Mouse (Mus musculus): ENCODE results near the gene Dab1.

The Dab1 gene

GRCm38 (mm10) chr4:103700392-103700791 lies 81.2 kb downstream of the Dab1 start:
- no peak for DNase-seq (ENCODE audit: low spot score in 2 of 2)

GRCm38 (mm10) chr4:103702137-103702536 lies 83.0 kb downstream of the Dab1 start:
- DNase-seq (ENCODE audit: low spot score in 2 of 2): no peak

- no peak for DNase-seq (ENCODE audit: low spot score in 2 of 2)
These were observed 85.3 kb downstream of the Dab1 start for GRCm38 (mm10) chr4:103704477-103704876.

GRCm38 (mm10) chr4:103706501-103706900 lies 87.3 kb downstream of the Dab1 start:
- DNase-seq (ENCODE audit: low spot score in 2 of 2): no peak

GRCm38 (mm10) chr4:103707140-103707539 lies 88.0 kb downstream of the Dab1 start:
- no peak for DNase-seq (ENCODE audit: low spot score in 2 of 2)

- peak in 1 of 2 experiments; percentile 1 for DNase-seq (ENCODE audit: low spot score in 2 of 2)
These were observed 92.2 kb downstream of the Dab1 start for GRCm38 (mm10) chr4:103711353-103711752.

GRCm38 (mm10) chr4:103713921-103714320 lies 94.8 kb downstream of the Dab1 start:
- DNase-seq (ENCODE audit: low spot score in 2 of 2): no peak

- no peak for DNase-seq (ENCODE audit: low spot score in 2 of 2)
These were observed 95.8 kb downstream of the Dab1 start for GRCm38 (mm10) chr4:103714991-103715390.

- no peak for DNase-seq (ENCODE audit: low spot score in 2 of 2)
These were observed 96.4 kb downstream of the Dab1 start for GRCm38 (mm10) chr4:103715568-103715967.

- DNase-seq (ENCODE audit: low spot score in 2 of 2): no peak
These were observed 103.6 kb downstream of the Dab1 start for GRCm38 (mm10) chr4:103722738-103723137.

GRCm38 (mm10) chr4:103726486-103726885 lies 107.3 kb downstream of the Dab1 start:
- no peak for DNase-seq (ENCODE audit: low spot score in 2 of 2)

GRCm38 (mm10) chr4:103737185-103737584 lies 118.0 kb downstream of the Dab1 start:
- no peak for DNase-seq (ENCODE audit: low spot score in 2 of 2)

- DNase-seq (ENCODE audit: low spot score in 2 of 2): no peak
These were observed 132.2 kb downstream of the Dab1 start for GRCm38 (mm10) chr4:103751249-103751855.

GRCm38 (mm10) chr4:103754561-103754960 lies 135.4 kb downstream of the Dab1 start:
- no peak for DNase-seq (ENCODE audit: low spot score in 2 of 2)

- DNase-seq (ENCODE audit: low spot score in 2 of 2): no peak
These were observed 138.1 kb downstream of the Dab1 start for GRCm38 (mm10) chr4:103757241-103757640.

- DNase-seq (ENCODE audit: low spot score in 2 of 2): no peak
These were observed 143.3 kb downstream of the Dab1 start for GRCm38 (mm10) chr4:103762416-103762815.

GRCm38 (mm10) chr4:103775712-103776111 lies 156.6 kb downstream of the Dab1 start:
- DNase-seq (ENCODE audit: low spot score in 2 of 2): no peak

GRCm38 (mm10) chr4:103781398-103781797 lies 162.2 kb downstream of the Dab1 start:
- DNase-seq (ENCODE audit: low spot score in 2 of 2): no peak

- DNase-seq (ENCODE audit: low spot score in 2 of 2): no peak
These were observed 164.5 kb downstream of the Dab1 start for GRCm38 (mm10) chr4:103783561-103784247.

- no peak for DNase-seq (ENCODE audit: low spot score in 2 of 2)
These were observed 174.6 kb downstream of the Dab1 start for GRCm38 (mm10) chr4:103793589-103794312.

- DNase-seq (ENCODE audit: low spot score in 2 of 2): no peak
These were observed 177.3 kb downstream of the Dab1 start for GRCm38 (mm10) chr4:103796416-103796815.

GRCm38 (mm10) chr4:103802439-103802838 lies 183.3 kb downstream of the Dab1 start:
- no peak for DNase-seq (ENCODE audit: low spot score in 2 of 2)

- no peak for DNase-seq (ENCODE audit: low spot score in 2 of 2)
These were observed 185.3 kb downstream of the Dab1 start for GRCm38 (mm10) chr4:103804461-103804860.
